Comparison of ENCODE assay signal across 26 mouse cellular contexts in genomic region chr1:105819740-105820139, GRCm38 (mm10). TPM values are rescaled to one million over a fixed set of nuclear protein-coding genes. Genes with fewer than 3 reads are reported as not detected.
A peak's percentile ranks its signal among the peaks of the same experiment; 100 is the strongest.
DNase-seq lines count a peak whose midpoint lies in the region; ATAC-seq and TF ChIP-seq lines count a peak whose summit lies in the region.
"Had no signal": no experiment of that assay in that cellular context is flagged by ENCODE, and none has a peak within 500 bp of the region (broad histone marks: within the 10 kb centered on the region; RNA-seq: fewer than 3 reads in every experiment).

No protein-coding gene starts in this region.

- no peaks in the 10 kb centered on the region for H3K9me3 ChIP-seq in kidney, postnatal 0 days (replicated peaks; ENCODE audit: low read length)
- H3K9me3 ChIP-seq in embryonic facial prominence, embryonic 13.5 days = no peaks in the 10 kb centered on the region
- H3K9me3 ChIP-seq in embryonic facial prominence, embryonic 14.5 days (ENCODE audit: control insufficient read depth, low read length) = no peaks in the 10 kb centered on the region
- no peaks in the 10 kb centered on the region for H3K9me3 ChIP-seq in stomach, embryonic 14.5 days (ENCODE audit: control insufficient read depth, low read depth, low read length)
- no peaks in the 10 kb centered on the region for H3K9me3 ChIP-seq in forebrain, embryonic 13.5 days (replicated peaks)
- H3K9me3 ChIP-seq: forebrain, embryonic 10.5 days; hindbrain, embryonic 12.5 days; limb, embryonic 12.5 days; liver, embryonic 12.5 days; midbrain, embryonic 13.5 days; neural tube, embryonic 12.5 days had no signal

- H3K4me3 ChIP-seq in kidney, postnatal 0 days (replicated peaks; ENCODE audit: low read depth, low read length) = no peak overlapping the region
- no peak overlapping the region for H3K4me3 ChIP-seq in embryonic facial prominence, embryonic 13.5 days
- no peak overlapping the region for H3K4me3 ChIP-seq in embryonic facial prominence, embryonic 14.5 days (ENCODE audit: low read depth, low read length)
- no peak overlapping the region for H3K4me3 ChIP-seq in stomach, embryonic 14.5 days (ENCODE audit: low read depth, low read length)
- H3K4me3 ChIP-seq in forebrain, embryonic 13.5 days = no peak overlapping the region
- H3K4me3 ChIP-seq: forebrain, embryonic 10.5 days; heart, adult 2 months; hindbrain, embryonic 12.5 days; limb, embryonic 12.5 days; liver, embryonic 12.5 days; midbrain, embryonic 13.5 days; neural tube, embryonic 12.5 days had no signal

- H3K27ac ChIP-seq in kidney, postnatal 0 days = no peak overlapping the region
- no peak overlapping the region for H3K27ac ChIP-seq in embryonic facial prominence, embryonic 13.5 days
- no peak overlapping the region for H3K27ac ChIP-seq in embryonic facial prominence, embryonic 14.5 days (replicated peaks; ENCODE audit: low read depth, low read length)
- H3K27ac ChIP-seq in stomach, embryonic 14.5 days (ENCODE audit: low read length) = 0 out of 2 replicates have a peak overlapping the region, but pooled peaks have one; percentile 30
- H3K27ac ChIP-seq in forebrain, embryonic 13.5 days = no peak overlapping the region
- H3K27ac ChIP-seq: forebrain, embryonic 10.5 days; heart, adult 2 months; hindbrain, embryonic 12.5 days; limb, embryonic 12.5 days; liver, embryonic 12.5 days; midbrain, embryonic 13.5 days; neural tube, embryonic 12.5 days had no signal

- DNase-seq in kidney, postnatal 0 days (ENCODE audit: low spot score) = no peak
- no peak for DNase-seq in kidney, adult 8-10 months
- peak; percentile 59 for DNase-seq in embryonic facial prominence, embryonic 14.5 days (ENCODE audit: low spot score)
- no peak for DNase-seq in spleen, adult 12 weeks (ENCODE audit: low spot score)
- DNase-seq: adrenal gland, adult 2 months; cerebellum, adult 11-12 months; cerebellum, postnatal 10 days; forebrain, postnatal 0 days; gastrocnemius, postnatal 25 days; heart, adult 2 months; kidney, postnatal 10 days; layer of hippocampus, postnatal 36 days; lung, adult 2 months; right cerebral cortex, postnatal 14 days; spleen, adult 18-20 months; thymus, adult 18-20 months; thymus, postnatal 4 days had no signal

- H3K4me1 ChIP-seq in kidney, postnatal 0 days (replicated peaks; ENCODE audit: insufficient read depth, low read length) = peaks cover 7% of the 10 kb centered on the region; the same call in 1 of the 2 replicates
- peaks cover 13% of the 10 kb centered on the region for H3K4me1 ChIP-seq in embryonic facial prominence, embryonic 13.5 days
- peaks cover 9% of the 10 kb centered on the region; the same call in 1 of the 2 replicates for H3K4me1 ChIP-seq in embryonic facial prominence, embryonic 14.5 days (ENCODE audit: control insufficient read depth, insufficient read depth, low read length)
- peaks cover 4% of the 10 kb centered on the region; the same call in 1 of the 2 replicates for H3K4me1 ChIP-seq in stomach, embryonic 14.5 days (ENCODE audit: control insufficient read depth, insufficient read depth, low read length)
- H3K4me1 ChIP-seq in forebrain, embryonic 13.5 days = no peaks in the 10 kb centered on the region
- H3K4me1 ChIP-seq: liver, embryonic 12.5 days; neural tube, embryonic 12.5 days had no signal

- 0 out of 2 replicates have a peak overlapping the region, but pooled peaks have one; percentile 4 for H3K4me2 ChIP-seq in kidney, postnatal 0 days (ENCODE audit: low read length)
- peak overlapping the region; percentile 16; the same call in 1 of the 2 replicates for H3K4me2 ChIP-seq in embryonic facial prominence, embryonic 13.5 days
- H3K4me2 ChIP-seq in embryonic facial prominence, embryonic 14.5 days (ENCODE audit: low read depth, low read length) = peak overlapping the region; percentile 28
- no peak overlapping the region for H3K4me2 ChIP-seq in stomach, embryonic 14.5 days (replicated peaks; ENCODE audit: low read depth, low read length)
- H3K4me2 ChIP-seq in forebrain, embryonic 13.5 days = no peak overlapping the region
- H3K4me2 ChIP-seq: hindbrain, embryonic 12.5 days; limb, embryonic 12.5 days; liver, embryonic 12.5 days; midbrain, embryonic 13.5 days; neural tube, embryonic 12.5 days had no signal

- no peak for TF ChIP-seq CTCF in kidney, postnatal 0 days (IDR thresholded peaks at IDR 0.05; ENCODE audit: low read depth)

- no peaks in the 10 kb centered on the region for H3K36me3 ChIP-seq in kidney, postnatal 0 days (ENCODE audit: insufficient read depth, low read length)
- no peaks in the 10 kb centered on the region for H3K36me3 ChIP-seq in embryonic facial prominence, embryonic 13.5 days
- no peaks in the 10 kb centered on the region for H3K36me3 ChIP-seq in embryonic facial prominence, embryonic 14.5 days (ENCODE audit: control insufficient read depth, insufficient read depth, low read length)
- no peaks in the 10 kb centered on the region for H3K36me3 ChIP-seq in stomach, embryonic 14.5 days (ENCODE audit: control insufficient read depth, insufficient read depth, low read length)
- H3K36me3 ChIP-seq in forebrain, embryonic 13.5 days (ENCODE audit: poor library complexity, severe bottlenecking) = no peaks in the 10 kb centered on the region
- H3K36me3 ChIP-seq: forebrain, embryonic 10.5 days; hindbrain, embryonic 12.5 days; limb, embryonic 12.5 days; liver, embryonic 12.5 days; midbrain, embryonic 13.5 days; neural tube, embryonic 12.5 days had no signal

- H3K9ac ChIP-seq in kidney, postnatal 0 days (ENCODE audit: low read depth, low read length) = no peak overlapping the region
- no peak overlapping the region for H3K9ac ChIP-seq in embryonic facial prominence, embryonic 13.5 days
- no peak overlapping the region for H3K9ac ChIP-seq in embryonic facial prominence, embryonic 14.5 days (ENCODE audit: low read depth, low read length)
- H3K9ac ChIP-seq in stomach, embryonic 14.5 days (replicated peaks; ENCODE audit: low read depth, low read length) = no peak overlapping the region
- no peak overlapping the region for H3K9ac ChIP-seq in forebrain, embryonic 13.5 days
- H3K9ac ChIP-seq: forebrain, postnatal 0 days; hindbrain, embryonic 12.5 days; limb, embryonic 12.5 days; liver, embryonic 12.5 days; midbrain, embryonic 13.5 days; neural tube, embryonic 12.5 days had no signal

- 45% methylated on average over 7 of the region's 7 CpGs for WGBS in kidney, postnatal 0 days
- 38% methylated on average over 7 of the region's 7 CpGs for WGBS in embryonic facial prominence, embryonic 13.5 days
- WGBS in embryonic facial prominence, embryonic 14.5 days = 37% methylated on average over 7 of the region's 7 CpGs
- WGBS in stomach, embryonic 14.5 days = 55% methylated on average over 7 of the region's 7 CpGs
- WGBS in forebrain, embryonic 13.5 days = 81% methylated on average over 7 of the region's 7 CpGs

- ATAC-seq in kidney, postnatal 0 days (replicated peaks; ENCODE audit: low FRiP score, low read depth) = no peak
- peak; percentile 50; the same call in 1 of the 2 replicates for ATAC-seq in embryonic facial prominence, embryonic 13.5 days (ENCODE audit: insufficient number of reproducible peaks, insufficient read depth, low FRiP score, low TSS enrichment, low read depth)
- peak; percentile 55 for ATAC-seq in embryonic facial prominence, embryonic 14.5 days (ENCODE audit: low read depth)
- ATAC-seq in stomach, embryonic 14.5 days (ENCODE audit: insufficient number of reproducible peaks, insufficient read depth, low FRiP score, low read depth) = peak; percentile 60; the same call in 1 of the 2 replicates
- no peak for ATAC-seq in forebrain, embryonic 13.5 days
- ATAC-seq: forebrain, postnatal 0 days; liver, embryonic 12.5 days; midbrain, embryonic 13.5 days had no signal

- no peaks in the 10 kb centered on the region for H3K27me3 ChIP-seq in kidney, postnatal 0 days (ENCODE audit: insufficient read depth, low read length)
- no peaks in the 10 kb centered on the region for H3K27me3 ChIP-seq in embryonic facial prominence, embryonic 13.5 days
- no peaks in the 10 kb centered on the region for H3K27me3 ChIP-seq in embryonic facial prominence, embryonic 14.5 days (replicated peaks; ENCODE audit: control insufficient read depth, insufficient read depth, low read length)
- no peaks in the 10 kb centered on the region for H3K27me3 ChIP-seq in stomach, embryonic 14.5 days (ENCODE audit: control insufficient read depth, insufficient read depth, low read length)
- no peaks in the 10 kb centered on the region for H3K27me3 ChIP-seq in forebrain, embryonic 13.5 days
- H3K27me3 ChIP-seq: hindbrain, embryonic 12.5 days; limb, embryonic 12.5 days; liver, embryonic 12.5 days; midbrain, embryonic 13.5 days; neural tube, embryonic 12.5 days had no signal

RNA-seq across cellular contexts. Expression of gene Tnfrsf11a, which starts 39.2 kb away (rescaled TPM):
- polyA plus RNA-seq in kidney, postnatal 0 days (2015; fragmentation: Nextera tagmentation; extraction: Ambion mirVana) = 2.4 and 2.7 TPM in 2 replicates
- 0.91 and 0.96 TPM in 2 replicates for polyA plus RNA-seq in embryonic facial prominence, embryonic 13.5 days (2015; fragmentation: Nextera tagmentation; extraction: Ambion mirVana)
- 1.7 and 1.8 TPM in 2 replicates for polyA plus RNA-seq in embryonic facial prominence, embryonic 14.5 days (2014; fragmentation: Nextera tagmentation; extraction: Ambion mirVana)
- 2.6 and 3.5 TPM in 2 replicates for polyA plus RNA-seq in stomach, embryonic 14.5 days (2014; fragmentation: Nextera tagmentation; extraction: Ambion mirVana)
- polyA plus RNA-seq in forebrain, embryonic 13.5 days (2015; fragmentation: Nextera tagmentation; extraction: Ambion mirVana) = 0.11 and 0.46 TPM in 2 replicates

Comparison
In these comparisons a context has a peak if more than half of its experiments do, and no peak if none do; other contexts are left out.
1. ATAC-seq: peak in embryonic facial prominence, embryonic 13.5 days (single experiment), embryonic facial prominence, embryonic 14.5 days (single experiment) and stomach, embryonic 14.5 days (single experiment); none in kidney, postnatal 0 days (single experiment) and forebrain, embryonic 13.5 days (single experiment).
2. H3K4me2 ChIP-seq: peak in kidney, postnatal 0 days (single experiment), embryonic facial prominence, embryonic 13.5 days (single experiment) and embryonic facial prominence, embryonic 14.5 days (single experiment); none in stomach, embryonic 14.5 days (single experiment) and forebrain, embryonic 13.5 days (single experiment).